Mouse (Mus musculus): Measurements from ENCODE around the gene Disc1. TPM values are rescaled to one million over a fixed set of nuclear protein-coding genes. Genes with fewer than 3 reads are reported as not detected.

Gene Disc1
- polyA plus RNA-seq, 1 experiment = 0.12 TPM

DNA sequence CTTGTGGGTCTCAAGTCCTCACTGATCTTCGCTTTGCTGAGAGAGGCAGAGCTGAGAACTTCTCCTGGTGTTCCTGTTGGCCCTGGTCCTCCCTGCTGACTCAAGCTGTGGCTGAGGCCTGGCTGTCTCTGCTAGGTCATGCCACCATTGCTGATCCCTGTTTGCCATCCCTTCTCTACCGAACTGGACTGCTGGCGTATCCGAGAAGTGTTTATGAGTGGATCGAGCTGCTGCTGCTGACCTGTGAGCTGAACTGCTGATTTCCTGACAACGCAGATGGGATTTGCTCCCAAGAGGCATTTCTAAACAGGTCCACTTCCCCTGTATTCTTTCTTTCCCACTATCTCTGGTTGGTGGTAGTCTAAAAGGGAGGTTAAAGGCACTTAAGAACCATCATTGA lies 147.7 kb downstream of the Disc1 start:
- no peaks in the 10 kb centered on the region for H3K79me3 ChIP-seq (ENCODE audit: low read depth)
- no peaks in the 10 kb centered on the region for H3K36me3 ChIP-seq (ENCODE audit: control insufficient read depth, insufficient read depth)
- H3ac ChIP-seq (ENCODE audit: control insufficient read depth, insufficient read length, low read depth) = no peak overlapping the region
- H3K27me3 ChIP-seq (ENCODE audit: control insufficient read depth, insufficient read depth, insufficient read length) = peaks cover 12% of the 10 kb centered on the region
- no peaks in the 10 kb centered on the region for H3K79me2 ChIP-seq (ENCODE audit: control insufficient read depth, insufficient read depth)
- H3K4me3 ChIP-seq (ENCODE audit: insufficient read depth, poor library complexity, severe bottlenecking) = no peak overlapping the region
- TF ChIP-seq MYOD1 (IDR thresholded peaks at IDR 0.05; ENCODE audit: control insufficient read depth, insufficient read length, low read depth) = no peak
- no peak for TF ChIP-seq MYOG (IDR thresholded peaks at IDR 0.05; ENCODE audit: control insufficient read depth, extremely low read depth, insufficient read length)
- no peak for TF ChIP-seq USF1 (IDR thresholded peaks at IDR 0.05; ENCODE audit: low read depth)
- no peak for TF ChIP-seq FOSL1 (IDR thresholded peaks at IDR 0.05; ENCODE audit: insufficient read depth, low read length, poor library complexity, severe bottlenecking)
- no peak for TF ChIP-seq CTCF (IDR thresholded peaks at IDR 0.05; ENCODE audit: control insufficient read depth, insufficient read depth, insufficient read length)
- TF ChIP-seq MAX (IDR thresholded peaks at IDR 0.05) = no peak
- TF ChIP-seq CEBPB (IDR thresholded peaks at IDR 0.05; ENCODE audit: low read depth) = no peak

DNA sequence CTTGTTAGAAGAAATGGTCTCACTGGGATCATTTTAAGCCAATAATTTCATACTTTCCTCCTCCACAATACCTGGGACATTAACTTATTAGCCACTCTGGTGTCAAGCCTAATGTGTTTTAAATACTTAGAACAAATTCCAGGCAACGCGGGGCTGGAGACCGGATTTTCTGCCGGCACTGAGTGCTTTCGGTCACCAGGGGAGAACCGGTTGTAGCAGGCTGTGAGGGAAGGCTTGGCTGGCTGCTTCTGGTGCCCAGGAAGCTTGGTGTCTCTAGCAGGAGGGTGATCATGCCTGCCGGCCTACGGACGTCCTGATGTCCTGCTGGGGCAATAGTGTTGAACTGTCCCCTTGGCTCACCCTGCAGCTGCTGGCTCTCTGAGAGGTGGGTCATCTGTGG lies 149.0 kb downstream of the Disc1 start:
- Histone ChIP-seq H3K27me3 (ENCODE audit: control insufficient read depth, insufficient read depth, insufficient read length) (peaks cover 12% of the 10 kb centered on the region), H3K79me2 (ENCODE audit: control insufficient read depth, insufficient read depth) (no peaks in the 10 kb centered on the region), H3ac (ENCODE audit: control insufficient read depth, insufficient read length, low read depth) (no peak overlapping the region), H3K36me3 (ENCODE audit: control insufficient read depth, insufficient read depth) (no peaks in the 10 kb centered on the region), H3K4me3 (ENCODE audit: insufficient read depth, poor library complexity, severe bottlenecking) (no peak overlapping the region), H3K79me3 (ENCODE audit: low read depth) (no peaks in the 10 kb centered on the region)
- TF ChIP-seq MYOD1 (IDR thresholded peaks at IDR 0.05; ENCODE audit: control insufficient read depth, insufficient read length, low read depth) = no peak
- TF ChIP-seq MYOG (IDR thresholded peaks at IDR 0.05; ENCODE audit: control insufficient read depth, extremely low read depth, insufficient read length) = no peak
- no peak for TF ChIP-seq FOSL1 (IDR thresholded peaks at IDR 0.05; ENCODE audit: insufficient read depth, low read length, poor library complexity, severe bottlenecking)
- TF ChIP-seq USF1 (IDR thresholded peaks at IDR 0.05; ENCODE audit: low read depth) = no peak
- TF ChIP-seq CEBPB (IDR thresholded peaks at IDR 0.05; ENCODE audit: low read depth) = no peak
- no peak for TF ChIP-seq CTCF (IDR thresholded peaks at IDR 0.05; ENCODE audit: control insufficient read depth, insufficient read depth, insufficient read length)
- no peak for TF ChIP-seq MAX (IDR thresholded peaks at IDR 0.05)

DNA sequence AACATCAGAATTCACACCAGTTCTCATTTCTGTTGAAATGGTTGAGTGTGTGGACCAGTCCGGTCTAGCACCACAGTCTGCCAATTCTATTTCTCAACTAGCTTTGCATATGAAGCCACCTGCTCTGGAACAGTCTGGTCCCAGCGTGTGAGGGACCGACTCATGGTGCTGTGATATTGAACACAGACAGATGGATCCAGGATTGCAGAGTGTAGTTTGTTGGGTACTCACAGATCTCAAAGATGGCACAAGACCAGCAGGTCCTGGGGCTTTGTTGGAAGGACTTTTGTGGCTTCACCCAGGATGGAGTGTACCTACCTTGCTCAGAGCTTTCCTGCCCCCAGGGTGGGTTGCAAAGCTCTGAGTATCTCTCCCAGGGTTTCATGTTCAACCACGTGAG lies 151.6 kb downstream of the Disc1 start:
- H3ac ChIP-seq (ENCODE audit: control insufficient read depth, insufficient read length, low read depth) = no peak overlapping the region
- H3K4me3 ChIP-seq (ENCODE audit: insufficient read depth, poor library complexity, severe bottlenecking) = no peak overlapping the region
- peaks cover 12% of the 10 kb centered on the region for H3K27me3 ChIP-seq (ENCODE audit: control insufficient read depth, insufficient read depth, insufficient read length)
- H3K36me3 ChIP-seq (ENCODE audit: control insufficient read depth, insufficient read depth) = no peaks in the 10 kb centered on the region
- no peaks in the 10 kb centered on the region for H3K79me2 ChIP-seq (ENCODE audit: control insufficient read depth, insufficient read depth)
- TF ChIP-seq FOSL1 (IDR thresholded peaks at IDR 0.05; ENCODE audit: insufficient read depth, low read length, poor library complexity, severe bottlenecking) (no peak), CTCF (IDR thresholded peaks at IDR 0.05; ENCODE audit: control insufficient read depth, insufficient read depth, insufficient read length) (no peak), MAX (IDR thresholded peaks at IDR 0.05) (no peak), CEBPB (IDR thresholded peaks at IDR 0.05; ENCODE audit: low read depth) (no peak), MYOD1 (IDR thresholded peaks at IDR 0.05; ENCODE audit: control insufficient read depth, insufficient read length, low read depth) (no peak), USF1 (IDR thresholded peaks at IDR 0.05; ENCODE audit: low read depth) (no peak), MYOG (IDR thresholded peaks at IDR 0.05; ENCODE audit: control insufficient read depth, extremely low read depth, insufficient read length) (no peak)
- no peaks in the 10 kb centered on the region for H3K79me3 ChIP-seq (ENCODE audit: low read depth)

DNA sequence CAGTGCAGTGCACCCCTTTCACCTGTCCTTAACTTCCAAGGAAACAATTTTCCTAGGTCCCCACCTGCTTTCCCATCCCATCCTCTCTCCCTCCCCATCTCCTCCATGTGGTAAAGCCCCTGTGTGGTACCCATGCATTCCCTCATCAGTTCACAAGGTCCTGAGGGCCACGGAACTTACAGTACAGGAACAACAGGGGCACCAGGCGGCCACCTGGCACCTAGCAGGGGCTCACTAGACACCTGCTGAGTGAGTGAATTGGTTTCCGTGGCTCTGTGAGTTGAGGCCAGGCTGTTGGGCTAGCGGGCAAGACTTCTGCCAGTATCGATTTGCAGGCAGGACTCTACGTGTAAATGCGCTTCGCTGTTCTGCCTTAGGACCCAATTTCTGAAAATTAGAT lies 152.4 kb downstream of the Disc1 start:
- H3K27me3 ChIP-seq (ENCODE audit: control insufficient read depth, insufficient read depth, insufficient read length) = peaks cover 12% of the 10 kb centered on the region
- no peaks in the 10 kb centered on the region for H3K36me3 ChIP-seq (ENCODE audit: control insufficient read depth, insufficient read depth)
- no peaks in the 10 kb centered on the region for H3K79me3 ChIP-seq (ENCODE audit: low read depth)
- no peak for TF ChIP-seq USF1 (IDR thresholded peaks at IDR 0.05; ENCODE audit: low read depth)
- H3K4me3 ChIP-seq (ENCODE audit: insufficient read depth, poor library complexity, severe bottlenecking) = no peak overlapping the region
- no peaks in the 10 kb centered on the region for H3K79me2 ChIP-seq (ENCODE audit: control insufficient read depth, insufficient read depth)
- H3ac ChIP-seq (ENCODE audit: control insufficient read depth, insufficient read length, low read depth) = no peak overlapping the region

DNA sequence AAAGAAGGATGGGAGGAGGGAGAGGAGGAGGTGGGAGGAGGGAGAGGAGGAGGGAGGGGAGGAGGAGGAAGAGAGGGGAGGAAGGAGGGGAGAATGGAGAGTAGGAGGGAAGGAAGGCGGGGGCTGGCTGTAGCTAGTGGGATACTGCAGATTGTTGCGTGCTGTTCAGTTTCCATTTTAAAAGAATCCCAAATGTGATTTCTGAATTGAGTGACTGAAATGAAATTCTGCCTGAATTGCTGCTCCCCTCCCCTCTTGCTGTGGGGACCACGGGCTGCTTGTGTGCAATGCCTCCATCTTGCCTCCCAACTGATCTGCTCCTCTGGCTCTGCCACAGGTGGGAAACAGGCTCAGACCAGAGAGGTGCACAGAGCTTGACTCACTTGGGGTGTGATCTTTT lies 153.0 kb downstream of the Disc1 start:
- Histone ChIP-seq H3K36me3 (ENCODE audit: control insufficient read depth, insufficient read depth) (no peaks in the 10 kb centered on the region), H3K27me3 (ENCODE audit: control insufficient read depth, insufficient read depth, insufficient read length) (peaks cover 12% of the 10 kb centered on the region), H3ac (ENCODE audit: control insufficient read depth, insufficient read length, low read depth) (no peak overlapping the region), H3K79me3 (ENCODE audit: low read depth) (no peaks in the 10 kb centered on the region), H3K79me2 (ENCODE audit: control insufficient read depth, insufficient read depth) (no peaks in the 10 kb centered on the region), H3K4me3 (ENCODE audit: insufficient read depth, poor library complexity, severe bottlenecking) (no peak overlapping the region)
- no peak for TF ChIP-seq CEBPB (IDR thresholded peaks at IDR 0.05; ENCODE audit: low read depth)
- no peak for TF ChIP-seq MYOG (IDR thresholded peaks at IDR 0.05; ENCODE audit: control insufficient read depth, extremely low read depth, insufficient read length)
- no peak for TF ChIP-seq CTCF (IDR thresholded peaks at IDR 0.05; ENCODE audit: control insufficient read depth, insufficient read depth, insufficient read length)
- no peak for TF ChIP-seq MAX (IDR thresholded peaks at IDR 0.05)
- TF ChIP-seq FOSL1 (IDR thresholded peaks at IDR 0.05; ENCODE audit: insufficient read depth, low read length, poor library complexity, severe bottlenecking) = no peak
- TF ChIP-seq MYOD1 (IDR thresholded peaks at IDR 0.05; ENCODE audit: control insufficient read depth, insufficient read length, low read depth) = no peak
- no peak for TF ChIP-seq USF1 (IDR thresholded peaks at IDR 0.05; ENCODE audit: low read depth)

DNA sequence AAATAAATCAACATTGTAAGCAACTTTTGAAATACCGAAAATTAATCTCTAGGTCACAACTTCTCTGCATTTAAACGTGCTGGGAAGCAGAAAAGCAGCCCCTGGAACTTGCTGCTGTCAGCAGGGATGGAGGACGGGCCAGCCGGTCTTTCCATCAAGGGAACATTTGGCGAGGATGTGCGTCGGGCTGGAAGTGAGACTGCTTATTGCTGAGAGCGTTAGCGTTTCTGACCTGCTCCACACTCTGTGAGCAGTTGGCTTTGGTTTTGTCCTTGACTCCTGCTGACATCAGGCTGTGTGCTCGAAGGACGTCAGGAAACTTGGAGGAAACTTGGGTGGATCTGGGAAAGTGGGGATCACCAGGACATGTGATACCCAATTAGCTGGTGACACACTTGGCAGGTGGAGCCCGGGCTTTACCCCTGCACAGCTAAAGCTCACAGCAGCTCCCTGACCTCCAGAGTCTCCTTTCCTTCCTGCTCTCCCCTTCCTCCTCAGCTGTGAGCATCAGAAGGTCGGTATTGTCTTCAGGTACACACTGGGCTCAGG lies 158.7 kb downstream of the Disc1 start:
- H3K36me3 ChIP-seq (ENCODE audit: control insufficient read depth, insufficient read depth) = no peaks in the 10 kb centered on the region
- H3K79me3 ChIP-seq (ENCODE audit: low read depth) = no peaks in the 10 kb centered on the region
- H3K79me2 ChIP-seq (ENCODE audit: control insufficient read depth, insufficient read depth) = no peaks in the 10 kb centered on the region
- H3ac ChIP-seq (ENCODE audit: control insufficient read depth, insufficient read length, low read depth) = no peak overlapping the region
- TF ChIP-seq CTCF (IDR thresholded peaks at IDR 0.05; ENCODE audit: control insufficient read depth, insufficient read depth, insufficient read length) (no peak), CEBPB (IDR thresholded peaks at IDR 0.05; ENCODE audit: low read depth) (no peak), MYOD1 (IDR thresholded peaks at IDR 0.05; ENCODE audit: control insufficient read depth, insufficient read length, low read depth) (no peak)
- peaks cover 3% of the 10 kb centered on the region for H3K27me3 ChIP-seq (ENCODE audit: control insufficient read depth, insufficient read depth, insufficient read length)
- no peak overlapping the region for H3K4me3 ChIP-seq (ENCODE audit: insufficient read depth, poor library complexity, severe bottlenecking)
